Mouse (Mus musculus) MEL (cell line): Measurements from ENCODE around the gene Ercc5.

Experiments used
- BHLHE40 ChIP-seq: IDR thresholded peaks from 2 replicates; pipeline ENCODE4 v1.6.1; 2012; ENCODE audit warnings: low read depth, mild to moderate bottlenecking, inconsistent platforms, low read length, improper control_type of control experiment, borderline replicate concordance
- CTCF ChIP-seq, 3 experiments: IDR thresholded peaks in 2 of 3; conservative IDR thresholded peaks in 1 of 3; 2 replicates each; pipeline ENCODE4 v1.5.1; 2011 to 2012; ENCODE audit warnings: low read length in 3 of 3, low read depth in 2 of 3, mild to moderate bottlenecking in 2 of 3, improper control_type of control experiment in 1 of 3, inconsistent platforms in 1 of 3, mixed read lengths in 1 of 3, moderate library complexity in 1 of 3; ENCODE audit not compliant: control insufficient read depth in 1 of 3, insufficient read depth in 1 of 3, poor library complexity in 1 of 3, severe bottlenecking in 1 of 3
- TBP ChIP-seq: IDR thresholded peaks from 2 replicates; pipeline ENCODE4 v1.8.0; 2011; ENCODE audit warnings: low read depth, low read length, improper control_type of control experiment

GRCm38 (mm10) chr1:44173903-44174302, 26.4 kb downstream of the Ercc5 start:
- TF ChIP-seq CTCF (IDR thresholded peaks at IDR 0.05 in 2 of 3, conservative IDR thresholded peaks at IDR 0.05 in 1 of 3; ENCODE audit: control insufficient read depth in 1 of 3, insufficient read depth in 1 of 3, low read depth in 2 of 3, low read length in 3 of 3, poor library complexity in 1 of 3, severe bottlenecking in 1 of 3) (peak in 2 of 3 experiments; percentile 18 to 21; a peak in 2 of 6 replicates), TBP (no peak), BHLHE40 (no peak)
